Mouse (Mus musculus) liver, embryonic 14.5 days (tissue): ENCODE data around the gene Gzmd.

Source experiments
- CTCF ChIP-seq: IDR thresholded peaks from 2 replicates; pipeline ENCODE4 v1.5.1; 2016; ENCODE audit warnings: antibody characterized with exemption, low read depth, control low read depth
- EP300 ChIP-seq: IDR thresholded peaks from 2 replicates; pipeline ENCODE4 v1.6.1; 2016; ENCODE audit warnings: antibody characterized with exemption, low read depth

DNA sequence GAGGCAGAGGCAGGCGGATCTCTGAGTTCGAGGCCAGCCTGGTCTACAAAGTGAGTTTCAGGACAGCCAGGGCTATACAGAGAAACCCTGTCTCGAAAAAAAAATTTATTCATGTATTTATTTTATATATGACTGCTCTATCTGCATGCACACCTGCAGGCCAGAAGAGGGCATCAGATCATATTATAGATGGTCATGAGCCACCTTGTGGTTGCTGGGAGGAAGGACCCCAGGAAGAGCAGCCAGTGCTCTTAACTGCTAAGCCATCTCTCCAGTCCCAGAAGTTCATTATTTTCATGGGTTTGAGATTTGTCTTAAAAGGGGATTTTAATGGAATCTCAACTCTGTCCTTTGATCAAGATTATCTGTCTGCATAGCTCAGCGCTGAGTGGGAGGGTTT lies 33.5 kb downstream of the Gzmd start:
- TF ChIP-seq CTCF, result peak; percentile 67
- TF ChIP-seq EP300, result no peak
